Mouse (Mus musculus) CD8-positive naive resting alpha-beta T cell, adult 2 months (primary cell): ENCODE data around the gene Cdk14.
"Not testable (repeated sequence)": the region's sequence is repeated elsewhere in the genome, so short reads cannot be mapped to it uniquely, and the experiment has no call there.

Source experiments
- DNase-seq, 2 experiments: peaks; one replicate each; pipeline ENCODE4 v3.0.0; 2022; ENCODE audit warnings: low read depth in 2 of 2, low spot score in 2 of 2

Gene Cdk14

DNA sequence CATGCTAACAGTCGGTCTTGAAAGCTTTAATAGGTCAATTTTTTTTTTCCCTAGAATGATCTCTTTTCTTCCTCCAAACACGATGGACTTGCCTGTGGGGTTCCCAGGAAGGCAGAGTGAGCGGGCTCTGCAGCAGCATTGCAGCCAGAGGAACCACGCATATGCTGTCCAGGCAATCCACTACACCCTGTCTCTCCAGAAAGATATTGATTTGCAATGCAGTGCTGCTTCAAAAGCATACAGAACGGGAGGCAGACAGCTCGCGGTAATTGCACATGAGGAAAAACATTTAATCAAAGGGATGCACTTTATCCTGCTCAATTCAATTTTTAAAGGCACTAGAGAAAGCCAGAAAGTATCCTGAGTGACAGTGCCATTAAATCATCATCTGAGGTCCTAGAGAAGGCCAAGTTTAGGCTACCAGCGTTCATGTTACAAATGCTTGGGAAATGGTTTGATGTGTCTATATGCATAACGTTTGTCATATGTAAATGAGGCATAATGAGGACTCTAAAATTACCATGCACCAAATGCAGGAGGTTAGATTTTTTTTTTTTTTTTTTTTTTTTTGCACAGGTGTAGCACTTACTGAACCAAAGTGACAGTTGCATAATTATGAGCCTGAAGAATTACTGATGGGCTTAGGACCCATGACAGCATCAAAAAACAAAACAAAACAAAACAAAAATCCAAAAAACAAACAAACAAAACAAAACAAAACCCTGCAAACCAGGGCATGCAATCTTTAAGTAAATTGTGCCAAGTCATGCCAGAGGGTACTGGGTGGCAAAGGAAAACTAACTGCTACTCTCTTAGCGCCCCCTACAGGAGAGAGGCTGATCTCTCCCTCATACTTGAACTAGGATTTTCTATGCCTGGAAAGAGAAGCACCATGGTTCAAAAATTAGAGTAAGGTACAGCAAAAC, 154.0 kb downstream of the Cdk14 start:
- DNase-seq = no peak

DNA sequence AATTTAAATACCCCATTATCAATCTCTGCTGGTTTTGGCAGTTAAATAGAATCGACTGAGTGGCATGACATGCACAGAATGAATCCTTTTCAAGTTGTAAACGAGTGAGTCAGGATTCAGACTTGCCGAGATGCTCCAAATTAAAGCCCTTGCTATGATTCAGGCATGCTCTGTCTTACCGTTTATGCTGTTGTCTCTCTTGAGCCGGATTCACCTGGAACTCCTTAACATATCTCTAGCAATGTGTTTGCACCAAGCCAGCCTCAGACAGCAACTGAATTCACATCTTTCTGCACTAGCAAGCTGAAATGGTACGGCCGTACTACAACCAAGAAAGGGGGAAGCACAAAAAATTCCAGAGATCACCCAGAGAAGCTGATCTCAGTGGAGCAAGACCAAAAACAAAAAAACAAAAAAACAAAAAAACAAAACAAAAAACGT, 154.7 kb downstream of the Cdk14 start:
- no peak for DNase-seq

DNA sequence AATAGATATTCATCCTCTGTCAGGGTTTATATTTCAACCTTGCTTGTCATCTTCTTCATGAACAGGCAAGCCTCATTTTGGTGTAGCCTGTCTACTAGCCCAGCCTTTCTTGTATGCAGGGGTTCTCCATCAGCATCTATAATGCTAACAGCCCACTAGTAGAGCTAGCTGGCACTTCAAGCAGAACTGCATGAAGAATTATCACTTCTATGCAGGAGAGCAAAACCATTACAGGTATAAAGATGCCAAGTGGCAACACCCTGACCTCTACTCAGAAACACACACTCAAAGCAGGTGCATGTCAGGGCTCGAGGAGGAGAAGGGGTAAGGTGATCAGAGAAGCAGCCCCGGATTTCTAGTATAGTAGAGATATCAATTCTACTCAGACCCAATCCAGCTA, 155.4 kb downstream of the Cdk14 start:
- no peak for DNase-seq

DNA sequence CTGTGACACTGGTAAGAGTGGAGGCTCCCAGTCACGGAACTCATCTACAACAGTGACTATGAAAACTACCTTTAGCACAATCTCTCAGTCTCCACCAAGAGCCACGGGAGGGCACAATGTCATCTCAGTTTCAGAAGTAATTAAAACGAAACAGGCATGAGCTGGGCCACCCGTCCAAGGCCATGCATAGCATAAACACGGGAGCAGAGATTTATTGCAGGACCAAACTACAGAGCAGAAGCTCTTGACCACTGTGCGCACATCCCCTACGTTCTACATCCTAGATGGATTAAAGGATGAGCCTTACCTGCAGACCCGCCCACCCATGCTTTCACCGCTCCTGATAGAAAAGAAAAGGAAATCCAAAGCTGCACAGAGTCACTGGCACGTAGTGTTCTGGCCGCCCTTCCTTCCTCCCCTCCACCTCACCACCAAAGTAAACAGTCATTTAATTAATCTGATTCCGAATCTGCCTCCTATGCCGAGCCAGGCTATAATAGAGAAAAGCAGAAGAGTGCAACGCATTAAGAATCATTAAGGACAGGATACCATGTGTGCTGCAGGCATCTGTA, 158.3 kb downstream of the Cdk14 start:
- DNase-seq = no peak

DNA sequence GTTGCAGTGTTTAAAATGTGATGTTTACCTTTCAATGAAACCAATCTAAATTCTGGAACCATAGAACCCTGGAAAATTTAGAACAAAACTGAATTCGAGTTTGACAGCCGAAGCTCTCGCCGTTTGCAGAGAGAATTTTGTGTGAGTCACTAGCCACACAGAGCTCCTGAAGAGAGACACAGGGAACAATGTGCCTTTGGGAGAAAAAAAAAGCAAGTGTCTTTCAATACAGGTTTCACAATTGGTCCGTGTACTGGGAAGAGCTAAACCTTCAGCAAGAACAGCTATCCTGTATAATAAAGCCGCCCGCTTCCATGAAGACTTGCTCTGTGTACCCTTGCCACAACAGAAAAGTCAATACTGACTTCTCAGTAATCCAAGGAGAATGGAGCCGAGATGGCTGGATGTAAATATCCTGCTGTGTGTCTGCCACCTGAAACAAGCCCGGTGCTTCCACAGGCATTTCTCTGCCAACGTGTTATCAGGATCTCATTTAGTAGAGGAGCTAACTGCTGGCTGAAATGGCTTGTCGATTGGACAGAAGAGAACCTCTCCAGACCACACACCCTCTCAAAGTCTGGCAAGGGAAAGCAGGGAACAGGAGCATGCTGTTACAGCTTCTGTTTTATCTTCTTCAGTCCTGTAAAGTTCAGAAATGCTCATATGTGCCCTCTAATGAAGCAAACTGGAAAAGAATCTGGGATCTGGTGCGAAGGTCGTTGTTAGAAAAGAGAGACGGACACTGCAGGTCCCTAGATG, 159.0 kb downstream of the Cdk14 start:
- no peak for DNase-seq

DNA sequence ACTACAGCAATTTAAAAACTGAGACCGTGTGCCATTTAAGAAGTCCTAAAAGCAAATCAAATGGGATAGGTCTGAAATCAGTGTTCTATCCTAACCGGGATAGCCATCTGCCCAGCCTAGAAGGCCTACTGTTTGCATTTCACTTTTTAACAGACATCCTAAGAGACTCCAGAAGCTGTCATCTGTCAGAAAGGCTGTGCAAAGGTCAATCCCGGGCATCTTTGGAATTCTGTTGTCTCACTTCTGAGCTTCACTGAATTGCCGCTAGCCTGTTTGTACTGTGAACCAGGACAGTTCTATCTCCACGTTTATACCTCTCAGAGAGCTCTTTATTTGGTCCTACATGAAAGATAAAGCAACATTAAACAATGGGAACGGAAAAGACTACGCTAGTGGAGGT, 159.8 kb downstream of the Cdk14 start:
- DNase-seq = no peak

DNA sequence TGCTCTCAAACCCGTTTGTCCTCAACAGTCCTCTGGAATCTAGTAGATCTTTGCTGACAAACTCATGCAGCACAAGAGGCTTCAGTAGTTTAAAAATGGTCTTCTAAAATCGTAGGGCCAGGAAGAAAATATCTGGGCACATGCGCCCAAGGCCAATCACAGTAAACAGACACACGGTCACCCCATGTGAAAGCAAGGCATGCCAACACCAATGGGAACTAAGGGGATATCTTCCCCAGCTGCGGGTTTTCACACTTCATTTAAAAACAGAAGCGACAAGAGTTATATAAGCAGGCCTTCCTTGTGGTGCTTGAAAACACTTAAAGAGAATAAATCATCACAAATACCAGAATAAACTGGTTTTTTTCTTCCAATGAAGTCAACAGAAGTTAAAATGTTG, 165.7 kb downstream of the Cdk14 start:
- no peak for DNase-seq

DNA sequence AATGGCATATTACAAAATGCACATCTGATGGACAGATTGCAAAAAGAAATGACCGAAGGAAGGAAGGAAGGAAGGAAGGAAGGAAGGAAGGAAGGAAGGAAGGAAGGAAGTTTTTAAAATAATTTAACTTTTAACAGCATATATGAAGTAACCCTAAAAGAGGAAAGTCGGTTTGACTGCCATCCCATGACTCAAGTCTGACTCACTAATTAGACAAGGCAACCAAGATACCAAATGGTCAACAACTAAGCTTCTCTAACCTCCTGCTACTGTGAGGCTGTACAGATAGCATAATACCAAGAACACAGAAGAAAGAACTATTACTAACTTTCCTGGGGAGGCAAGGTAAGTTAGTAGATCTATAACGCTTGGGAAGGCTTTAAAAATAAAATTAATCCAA, 166.9 kb downstream of the Cdk14 start:
- no peak for DNase-seq

DNA sequence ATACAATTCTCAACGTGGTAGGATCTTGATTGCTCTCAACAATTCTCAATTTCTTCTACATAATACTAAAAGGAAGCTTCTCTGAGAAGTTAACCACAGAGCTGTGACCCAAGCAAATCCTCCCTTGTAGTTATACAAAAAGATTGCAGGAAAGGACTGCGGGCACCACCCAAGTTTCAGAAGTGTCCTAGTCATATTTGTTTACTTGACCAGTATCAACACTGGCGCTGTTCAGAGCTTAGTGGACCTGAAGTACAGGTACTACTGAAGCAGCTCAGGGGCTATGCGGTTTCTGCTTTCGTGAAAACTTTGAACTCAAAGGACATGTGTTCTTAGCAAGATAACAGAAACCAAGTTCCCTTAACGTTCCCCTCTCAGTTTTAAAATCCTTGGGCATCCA, 172.4 kb downstream of the Cdk14 start:
- DNase-seq = no peak

DNA sequence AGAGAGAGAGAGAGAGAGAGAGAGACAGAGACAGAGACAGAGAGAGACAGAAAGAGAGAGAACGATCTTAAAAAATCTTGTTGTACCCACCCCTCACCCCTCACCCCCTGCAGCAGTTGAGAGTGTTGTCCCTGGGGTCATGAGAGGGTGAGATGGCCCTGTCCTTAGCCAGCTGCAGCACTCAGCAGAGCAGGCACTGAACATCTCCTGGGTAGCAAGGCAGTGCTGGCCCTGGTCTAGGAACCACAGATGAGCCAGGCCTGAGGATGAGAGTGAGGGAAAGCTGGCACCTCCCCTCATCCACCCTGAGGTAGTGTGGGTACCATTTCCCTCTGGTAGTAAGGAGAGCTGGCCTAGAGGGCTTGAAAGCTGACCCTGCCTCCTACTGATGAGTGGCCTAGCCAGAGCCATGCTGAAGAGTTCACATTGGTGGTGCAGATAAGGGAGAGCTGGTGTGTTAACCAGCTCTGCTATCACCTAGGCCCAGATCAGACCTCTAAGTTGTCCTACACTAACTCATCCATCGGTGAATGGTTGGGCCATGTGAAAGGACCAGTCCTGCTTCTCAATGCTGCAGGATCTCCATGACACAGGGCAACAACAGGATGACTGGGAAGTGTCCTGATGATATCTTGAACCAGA, 173.5 kb downstream of the Cdk14 start:
- DNase-seq = no peak

DNA sequence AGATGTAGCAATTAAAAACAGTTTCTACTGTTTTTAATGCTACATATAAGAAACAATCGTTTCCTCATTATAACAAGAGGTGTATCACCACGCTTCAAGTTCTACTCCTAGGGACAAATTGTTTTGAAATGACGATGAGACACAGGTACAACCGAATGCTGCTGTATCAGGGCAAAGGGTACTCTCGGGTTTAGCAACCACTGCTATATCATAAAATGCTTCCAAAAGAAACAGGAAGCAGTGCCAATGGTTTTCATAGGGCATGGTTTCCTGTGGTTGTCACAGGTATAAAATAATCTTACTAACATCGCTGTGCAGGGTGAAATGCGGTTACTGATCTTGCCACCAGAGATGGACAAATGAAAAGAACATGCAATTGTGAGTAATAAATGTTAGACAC, 174.9 kb downstream of the Cdk14 start:
- DNase-seq = no peak

DNA sequence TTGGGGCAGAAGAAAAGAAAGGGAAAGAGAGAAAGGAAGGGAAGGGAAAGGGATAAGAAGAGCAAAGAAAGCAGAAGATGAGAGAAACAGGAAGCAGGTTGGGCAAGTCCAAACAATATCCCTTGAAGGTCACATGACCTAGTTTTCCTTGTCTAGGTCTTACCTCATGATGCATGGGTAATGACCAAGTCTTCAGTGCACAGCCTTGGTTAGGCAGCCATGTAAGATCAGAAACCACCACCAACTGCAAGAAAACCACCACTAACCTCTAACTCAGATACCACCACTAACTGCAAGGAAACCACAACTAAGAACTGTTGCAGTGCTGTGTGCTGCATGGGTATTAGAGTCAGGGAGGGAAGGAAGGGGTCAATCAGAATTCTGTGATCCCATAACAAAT, 176.5 kb downstream of the Cdk14 start:
- no peak for DNase-seq

DNA sequence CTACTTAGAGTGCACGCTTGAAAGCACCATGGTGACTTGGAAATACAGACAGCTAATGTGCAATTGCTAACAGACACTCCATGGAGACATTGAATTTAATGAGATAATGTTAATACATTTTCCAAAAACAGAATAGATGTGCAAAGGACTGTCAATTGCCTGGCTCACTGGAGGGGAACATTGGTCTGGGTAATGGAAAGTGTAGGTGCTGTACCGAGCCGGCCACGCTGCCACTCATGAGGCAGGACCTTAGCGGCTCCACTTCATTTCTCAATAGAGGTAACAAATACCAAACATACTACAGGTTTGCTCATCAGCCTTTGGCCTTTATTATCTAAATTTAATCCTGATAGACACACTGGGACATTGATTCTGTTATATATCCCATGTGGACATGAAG, 177.4 kb downstream of the Cdk14 start:
- no peak for DNase-seq

DNA sequence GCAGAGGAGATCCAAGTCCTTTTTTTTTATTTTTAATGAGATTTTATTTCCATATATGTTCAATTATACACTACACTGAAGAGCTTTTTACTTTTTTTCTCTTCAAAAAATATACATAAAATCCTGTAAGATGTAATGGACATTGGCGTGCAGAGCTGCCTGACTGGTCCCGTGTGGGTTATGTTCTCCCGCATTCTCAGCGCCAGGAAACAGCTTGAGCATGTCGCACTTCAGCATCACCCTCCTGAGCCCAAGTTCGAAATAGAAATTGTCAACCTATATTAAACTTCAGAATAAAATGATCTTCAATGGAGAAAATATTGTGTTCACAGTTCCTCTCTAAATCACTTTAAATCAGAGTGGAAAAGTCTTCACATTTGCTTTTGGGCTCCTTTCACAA, 179.0 kb downstream of the Cdk14 start:
- no peak for DNase-seq

DNA sequence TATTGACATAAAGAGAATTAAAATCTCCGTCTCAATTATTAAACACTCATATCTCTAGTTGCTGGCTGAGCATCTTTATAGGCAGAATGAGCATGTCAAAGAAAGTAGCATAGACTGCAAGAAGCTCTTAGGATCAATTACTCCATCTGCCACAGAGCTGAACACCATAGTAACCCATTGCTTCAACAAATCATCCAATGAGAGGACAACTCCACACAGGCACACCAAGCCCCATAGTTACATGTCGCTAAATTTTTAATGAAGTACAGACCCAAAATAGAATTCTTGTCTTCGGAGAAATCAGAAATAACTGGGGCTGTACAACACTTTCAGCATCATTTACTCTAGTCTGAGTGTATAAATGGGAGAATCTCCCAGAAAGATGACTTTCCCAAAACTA, 180.0 kb downstream of the Cdk14 start:
- no peak for DNase-seq

DNA sequence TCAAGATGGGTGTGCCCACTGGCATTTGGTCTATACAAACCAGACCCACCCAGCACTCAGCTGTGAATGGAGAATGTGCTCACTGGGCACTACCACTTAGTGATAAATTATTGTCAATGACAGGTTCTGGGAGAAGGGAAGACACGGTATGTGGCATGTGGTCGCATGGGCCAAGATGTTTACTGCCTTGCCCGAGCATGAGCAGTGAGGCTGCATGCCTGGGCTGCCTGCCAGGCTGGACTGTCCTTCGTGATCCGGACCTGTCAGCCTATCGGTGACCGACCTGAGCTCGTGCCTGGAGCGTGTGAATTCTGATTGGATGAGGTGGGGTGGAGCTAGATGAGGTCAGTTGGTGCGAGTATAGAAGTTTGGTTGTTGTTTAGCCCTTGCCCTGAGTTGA, 185.2 kb downstream of the Cdk14 start:
- DNase-seq = not testable (repeated sequence)

DNA sequence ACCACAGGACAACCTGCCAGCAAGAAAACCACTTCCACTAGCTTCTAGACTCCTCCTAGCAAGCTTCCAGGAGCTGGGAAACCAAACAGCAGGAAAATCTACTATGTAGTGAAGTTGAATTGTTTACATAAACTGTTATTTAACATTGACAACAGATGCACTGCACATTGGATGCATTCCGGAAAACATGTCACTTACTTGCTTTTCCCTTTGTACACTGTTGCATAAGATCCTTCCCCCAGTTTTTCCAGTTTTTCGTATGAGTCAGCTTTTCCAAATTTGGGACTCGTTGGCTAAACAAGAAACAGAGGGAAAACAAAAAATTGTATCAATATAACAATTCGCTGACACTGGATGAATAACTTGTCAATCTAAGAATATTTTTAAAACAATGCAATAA, 193.1 kb downstream of the Cdk14 start:
- DNase-seq = no peak

DNA sequence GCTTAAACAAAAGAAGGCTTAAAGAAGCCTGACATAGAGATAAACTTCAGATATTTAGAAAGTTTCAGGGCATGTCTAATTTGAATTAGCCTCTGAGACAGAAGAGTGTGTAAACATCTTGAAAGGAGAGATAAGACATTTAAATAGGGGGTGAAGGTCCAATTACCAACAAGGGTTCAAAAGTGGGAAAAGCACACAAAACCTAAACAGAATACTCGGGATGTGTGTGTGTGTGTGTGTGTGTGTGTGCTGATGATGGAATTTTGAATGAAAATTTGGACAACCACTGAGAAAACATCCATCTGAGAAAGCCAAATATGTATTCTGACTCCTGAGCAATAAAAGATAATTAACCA, 208.4 kb downstream of the Cdk14 start:
- DNase-seq = no peak

DNA sequence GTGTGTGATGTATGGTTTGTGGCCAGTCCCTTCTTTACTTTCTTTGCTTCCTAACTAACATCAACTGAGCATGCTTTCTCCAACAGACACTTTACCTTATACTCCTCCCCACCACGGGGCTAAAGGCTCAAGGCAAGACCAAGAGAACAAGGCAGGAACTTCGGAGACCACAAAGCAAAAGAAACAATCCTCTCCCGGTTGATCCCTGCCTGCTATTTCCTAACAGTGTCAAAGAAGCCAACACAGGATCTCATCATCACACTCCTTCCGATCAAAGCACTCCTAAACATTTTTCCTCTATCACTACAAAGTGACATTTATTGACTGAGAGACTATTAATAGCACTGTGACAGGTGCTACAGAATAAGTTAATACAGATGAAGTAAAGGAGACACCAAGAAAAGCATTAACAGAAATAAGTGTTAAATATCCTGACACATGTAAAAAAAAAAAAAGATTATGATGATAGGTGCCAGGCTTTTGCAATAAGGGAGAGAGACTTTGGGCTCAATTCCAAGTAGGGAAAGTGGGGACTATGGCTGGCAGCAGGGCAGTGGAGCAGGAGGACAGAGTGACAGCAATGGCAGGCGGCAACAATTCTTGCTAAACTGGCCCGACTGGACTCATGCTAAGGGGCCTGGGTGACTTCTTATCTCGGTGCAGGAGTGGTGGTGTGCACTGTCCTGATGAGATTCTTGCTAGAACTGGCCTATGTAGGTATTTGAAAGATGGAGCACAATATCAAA, 208.9 kb downstream of the Cdk14 start:
- DNase-seq = no peak

DNA sequence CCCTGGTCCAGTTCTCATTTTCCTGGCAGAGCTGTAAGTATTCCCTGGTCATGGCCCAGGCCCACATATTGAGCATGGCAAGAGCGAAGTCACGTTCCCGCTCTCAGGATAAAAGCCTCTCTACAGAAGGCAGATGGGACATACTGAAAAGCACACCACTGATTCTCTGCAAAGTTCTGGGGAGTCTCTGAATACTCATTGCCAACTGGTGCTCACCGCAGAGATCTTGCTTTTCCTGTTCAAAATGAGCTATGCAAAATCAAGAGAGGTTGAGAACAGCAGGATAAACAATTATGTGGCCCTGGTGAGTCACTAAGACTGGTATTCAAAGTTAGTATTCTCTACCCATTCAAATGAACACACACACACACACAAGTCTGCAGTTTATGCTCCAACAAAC, 212.1 kb downstream of the Cdk14 start:
- DNase-seq = no peak

DNA sequence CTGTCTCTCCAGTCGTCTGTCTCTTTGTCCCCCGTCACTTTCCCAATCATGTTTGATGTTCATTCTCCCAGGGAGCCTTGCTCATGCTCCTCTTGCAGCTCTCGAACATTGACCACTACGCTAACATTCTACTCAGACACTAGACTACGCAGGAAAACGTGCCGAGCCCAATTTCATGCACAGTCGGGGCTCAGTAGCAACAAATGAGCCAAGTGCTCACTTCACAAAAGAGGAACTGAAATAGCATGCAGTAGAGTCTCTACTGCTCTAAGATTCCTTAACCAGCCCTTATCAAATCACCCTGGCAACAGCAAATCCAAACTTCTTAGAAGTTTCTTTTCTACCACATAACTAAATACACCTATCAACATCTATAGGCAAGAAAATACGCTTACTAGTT, 214.1 kb downstream of the Cdk14 start:
- no peak for DNase-seq
